Mouse (Mus musculus) thymus, adult 2 months (tissue): ENCODE results near the gene Pagr1b.

Source experiments
- CTCF ChIP-seq: fragments of 200-500 bp; IDR thresholded peaks from 2 replicates; pipeline ENCODE4 v1.5.1; 2012; ENCODE audit warnings: mild to moderate bottlenecking, control low read depth, low read length, moderate library complexity, borderline replicate concordance; ENCODE audit not compliant: control insufficient read depth, poor library complexity, insufficient read depth; ENCODE audit errors: extremely low read depth
- POLR2A ChIP-seq: fragments of 200-500 bp; IDR thresholded peaks from 2 replicates; pipeline ENCODE4 v1.6.1; 2012; ENCODE audit warnings: mild to moderate bottlenecking, low read length, control low read depth, moderate library complexity; ENCODE audit not compliant: control insufficient read depth, poor library complexity, insufficient read depth; ENCODE audit errors: extremely low read depth

- TF ChIP-seq CTCF (no peak), POLR2A (no peak)
Observed at GRCm38 (mm10) chr7:127012374-127012773, 3.9 kb downstream of the Pagr1b start.
